In genomic region chr15:83366933-83367552, GRCm38 (mm10) we compare ENCODE assay signal across 8 mouse cellular contexts. TPM values are rescaled to one million over a fixed set of nuclear protein-coding genes. Genes with fewer than 3 reads are reported as not detected.
A peak's percentile ranks its signal among the peaks of the same experiment; 100 is the strongest.
DNase-seq lines count a peak whose midpoint lies in the region; ATAC-seq and TF ChIP-seq lines count a peak whose summit lies in the region.

No protein-coding gene starts in this region.

- peaks cover 2% of the 10 kb centered on the region for H3K4me1 ChIP-seq in cortical plate, adult 2 months (ENCODE audit: control insufficient read depth, insufficient read depth, low read length)

- intact Hi-C loops in gastrocnemius, postnatal 14 days (cut with DNase I; ENCODE audit: low total_unique reads), result no loop called here
- intact Hi-C loops in left cerebral cortex, postnatal 36 days (cut with DNase I), result loop anchor here (5.0 kb wide), 1 partner anchor 160 kb away; no protein-coding TSS in a partner anchor

- DNase-seq in adrenal gland, adult 2 months, result peak; percentile 85
- DNase-seq in gastrocnemius, postnatal 14 days, result peak; percentile 65
- DNase-seq in left cerebral cortex, postnatal 36 days (ENCODE audit: low spot score in 2 of 2), result peak; percentile 37 to 47
- peak; percentile 75 for DNase-seq in mesoderm, embryonic 11.5 days (ENCODE audit: low read depth, low spot score)
- peak; percentile 42 to 54 for DNase-seq in right cerebral cortex, postnatal 36 days (ENCODE audit: low spot score in 2 of 2)
- peak; percentile 77 to 78 for DNase-seq in urinary bladder, postnatal 4 days (ENCODE audit: low spot score in 2 of 2)

- no peak overlapping the region for H3K27ac ChIP-seq in cortical plate, adult 2 months (ENCODE audit: insufficient read depth, low read length)

- no peak for TF ChIP-seq CTCF in cortical plate, adult 2 months (IDR thresholded peaks at IDR 0.05; ENCODE audit: extremely low read depth, insufficient read depth, low read length)

- ATAC-seq in inflammation-experienced regulatory T-cells, adult 6 months, result peak; percentile 86

- TF ChIP-seq POLR2A in cortical plate, adult 2 months (IDR thresholded peaks at IDR 0.05; ENCODE audit: extremely low read depth, insufficient read depth, low read length), result no peak

- H3K4me3 ChIP-seq in cortical plate, adult 2 months (ENCODE audit: insufficient read depth, low read length), result peak overlapping the region; percentile 44

RNA-seq across cellular contexts. Expression of gene Arfgap3, which starts 17.0 kb away (rescaled TPM):
- total RNA-seq in adrenal gland, adult 2 months (2021), result 10 to 100 TPM; 23.6 to 32.4 TPM
- 13.0 and 14.7 TPM in 2 replicates for polyA plus RNA-seq in adrenal gland, adult 2 months (2012; rRNA removed)
- 24.8 and 24.9 TPM in 2 replicates for polyA plus RNA-seq in cortical plate, adult 2 months (2012; rRNA removed)
- 10 to 100 TPM in 1 of 2 experiments, 1 to 10 TPM in 1; 9.7 to 10.0 TPM for total RNA-seq in gastrocnemius, postnatal 14 days (2021)
- 10 to 100 TPM; 11.7 to 14.1 (median 13.4) TPM for polyA plus RNA-seq in inflammation-experienced regulatory T-cells, adult 6 months (2017; shearing (Covaris generic))
- total RNA-seq in left cerebral cortex, postnatal 36 days (2021), result 10 to 100 TPM; 18.9 to 22.3 TPM
